Mouse (Mus musculus): ENCODE data around the gene Rabgap1l. TPM values are rescaled to one million over a fixed set of nuclear protein-coding genes. Genes with fewer than 3 reads are reported as not detected.
"Not testable (repeated sequence)": the region's sequence is repeated elsewhere in the genome, so short reads cannot be mapped to it uniquely, and the experiment has no call there.

Rabgap1l gene
- polyA plus RNA-seq, 1 experiment from 2014 or later, result 13.6 TPM

DNA sequence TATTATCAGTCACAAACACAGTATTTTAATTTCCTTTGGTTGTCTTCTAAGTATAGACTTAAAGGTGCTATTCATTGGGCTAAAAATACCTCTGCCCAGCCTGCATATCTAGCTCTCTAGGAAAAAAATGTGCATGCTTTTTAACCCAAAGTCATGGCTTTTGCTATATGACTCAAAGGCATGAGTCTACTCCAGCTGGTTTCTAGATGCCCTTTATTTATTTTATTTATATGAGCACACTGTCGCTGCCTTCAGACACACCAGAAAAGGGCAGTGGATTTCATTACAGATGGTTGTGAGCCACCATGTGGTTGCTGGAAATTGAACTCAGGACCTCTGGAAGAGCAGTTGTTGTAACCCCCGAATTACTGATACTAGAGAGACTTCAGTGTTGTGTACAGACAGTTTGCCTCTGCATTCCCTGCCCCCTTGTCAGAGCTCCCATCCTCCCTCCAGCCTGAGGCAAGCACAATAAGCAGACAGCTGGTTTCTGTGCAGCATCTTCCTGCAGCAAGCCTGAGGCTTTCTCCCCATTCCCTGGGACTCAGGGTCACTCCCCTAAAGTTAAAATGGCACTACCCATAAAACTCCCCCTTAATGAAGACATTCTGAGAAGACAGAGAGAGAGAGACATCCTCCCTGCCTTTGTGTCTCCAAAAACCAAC is 137.1 kb downstream of the Rabgap1l start:
- Histone ChIP-seq H3K27me3 (ENCODE audit: control insufficient read depth, insufficient read depth, low read length) (no peaks in the 10 kb centered on the region), H3K4me1 (ENCODE audit: control insufficient read depth, insufficient read depth, low read length) (no peaks in the 10 kb centered on the region), H3K27ac (replicated peaks; ENCODE audit: low read depth, low read length) (no peak overlapping the region), H3K4me2 (ENCODE audit: low read depth, low read length) (no peak overlapping the region), H3K9ac (replicated peaks; ENCODE audit: low read length) (no peak overlapping the region), H3K4me3 (ENCODE audit: low read depth, low read length) (no peak overlapping the region), H3K9me3 (replicated peaks; ENCODE audit: control insufficient read depth, low read length) (no peaks in the 10 kb centered on the region), H3K36me3 (replicated peaks; ENCODE audit: control insufficient read depth, insufficient read depth, low read depth, low read length) (no peaks in the 10 kb centered on the region)
- 52% methylated on average over 2 of the region's 2 CpGs for WGBS
- DNase-seq (ENCODE audit: low spot score) (no peak), ATAC-seq (replicated peaks; ENCODE audit: insufficient number of reproducible peaks, low FRiP score, low TSS enrichment, low read depth) (no peak)

DNA sequence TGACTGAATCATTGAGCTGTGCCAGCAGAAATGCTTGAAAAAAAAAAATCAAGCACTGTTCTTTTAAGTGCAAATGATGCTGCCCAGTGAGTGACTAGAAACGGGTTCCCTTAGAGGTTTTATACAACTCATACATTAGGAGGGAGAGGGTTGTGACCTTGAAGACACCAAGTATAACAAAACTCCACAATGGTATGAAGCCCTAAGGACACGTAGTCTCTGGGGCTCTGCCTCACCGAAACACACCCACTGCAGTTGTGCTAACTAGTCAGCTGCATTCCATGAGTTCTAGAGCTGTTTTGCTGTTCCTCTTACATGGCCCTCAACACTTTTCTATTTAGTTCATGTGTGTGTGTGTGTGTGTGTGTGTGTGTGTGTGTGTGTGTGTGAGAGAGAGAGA is 141.3 kb downstream of the Rabgap1l start:
- Histone ChIP-seq H3K4me2 (ENCODE audit: low read depth, low read length) (no peak overlapping the region), H3K9ac (replicated peaks; ENCODE audit: low read length) (no peak overlapping the region), H3K27ac (replicated peaks; ENCODE audit: low read depth, low read length) (no peak overlapping the region), H3K9me3 (replicated peaks; ENCODE audit: control insufficient read depth, low read length) (no peaks in the 10 kb centered on the region), H3K4me3 (ENCODE audit: low read depth, low read length) (no peak overlapping the region), H3K4me1 (ENCODE audit: control insufficient read depth, insufficient read depth, low read length) (no peaks in the 10 kb centered on the region), H3K27me3 (ENCODE audit: control insufficient read depth, insufficient read depth, low read length) (no peaks in the 10 kb centered on the region), H3K36me3 (replicated peaks; ENCODE audit: control insufficient read depth, insufficient read depth, low read depth, low read length) (no peaks in the 10 kb centered on the region)
- 25% methylated on average over 3 of the region's 3 CpGs for WGBS
- DNase-seq (ENCODE audit: low spot score) (no peak), ATAC-seq (replicated peaks; ENCODE audit: insufficient number of reproducible peaks, low FRiP score, low TSS enrichment, low read depth) (no peak)

DNA sequence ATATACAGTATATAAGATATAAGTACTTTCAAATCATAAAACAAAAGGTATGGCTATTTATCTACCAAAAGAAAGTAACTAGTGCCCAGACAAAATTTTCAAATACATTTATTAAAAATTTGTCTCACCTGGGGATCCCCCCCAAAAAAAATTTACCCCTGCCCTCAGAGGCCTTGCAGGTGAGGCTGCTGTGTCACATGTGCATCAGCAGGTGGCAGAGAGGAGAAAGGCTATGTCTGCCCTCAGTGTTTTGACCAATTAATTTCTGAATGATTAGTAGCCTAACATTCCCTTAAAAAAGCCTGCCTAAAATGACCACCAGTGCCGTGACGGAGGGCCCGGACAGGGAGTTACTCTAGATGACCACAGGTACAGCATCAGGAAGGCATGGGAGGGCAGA is 147.6 kb downstream of the Rabgap1l start:
- no peak overlapping the region for H3K27ac ChIP-seq (replicated peaks; ENCODE audit: low read depth, low read length)
- ATAC-seq (replicated peaks; ENCODE audit: insufficient number of reproducible peaks, low FRiP score, low TSS enrichment, low read depth), result no peak
- 90% methylated on average over 3 of the region's 3 CpGs for WGBS
- H3K9me3 ChIP-seq (replicated peaks; ENCODE audit: control insufficient read depth, low read length), result no peaks in the 10 kb centered on the region
- H3K4me2 ChIP-seq (ENCODE audit: low read depth, low read length), result no peak overlapping the region
- no peak for DNase-seq (ENCODE audit: low spot score)
- no peaks in the 10 kb centered on the region for H3K4me1 ChIP-seq (ENCODE audit: control insufficient read depth, insufficient read depth, low read length)
- H3K9ac ChIP-seq (replicated peaks; ENCODE audit: low read length), result no peak overlapping the region
- no peaks in the 10 kb centered on the region for H3K36me3 ChIP-seq (replicated peaks; ENCODE audit: control insufficient read depth, insufficient read depth, low read depth, low read length)
- H3K27me3 ChIP-seq (ENCODE audit: control insufficient read depth, insufficient read depth, low read length), result no peaks in the 10 kb centered on the region
- no peak overlapping the region for H3K4me3 ChIP-seq (ENCODE audit: low read depth, low read length)

DNA sequence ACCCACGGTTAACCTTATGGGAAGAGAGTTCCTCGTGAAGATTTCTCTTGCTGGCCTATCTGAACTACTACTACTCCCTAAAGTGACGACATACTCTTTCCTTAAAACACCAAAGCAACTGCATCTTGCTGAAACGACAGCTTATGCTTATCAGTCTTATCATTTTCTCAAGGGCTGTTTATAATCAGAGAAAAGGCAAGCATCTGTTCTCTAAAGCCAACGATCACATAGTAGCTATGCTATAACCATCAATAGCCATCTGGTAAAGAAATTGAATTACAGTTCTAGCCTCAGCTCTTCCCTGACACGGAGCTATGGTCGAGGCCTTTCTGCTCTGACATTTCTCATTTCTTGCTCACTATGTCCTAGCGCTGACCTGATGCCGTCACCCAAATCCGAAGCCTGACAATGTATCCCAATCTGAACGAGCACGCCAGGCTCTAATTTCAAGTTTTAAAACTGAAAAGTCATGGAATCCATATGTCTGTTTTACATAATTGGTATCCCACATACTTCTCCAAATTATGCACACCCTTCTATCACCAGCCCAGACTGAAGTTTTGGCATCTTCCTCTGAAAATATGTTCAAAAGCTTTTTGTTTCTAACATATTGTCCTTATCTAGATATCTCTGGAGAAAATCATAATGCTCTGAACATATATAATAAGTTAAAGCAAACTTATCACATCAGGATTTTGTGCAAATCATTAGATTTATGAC is 164.6 kb downstream of the Rabgap1l start:
- no peak overlapping the region for H3K9ac ChIP-seq (replicated peaks; ENCODE audit: low read length)
- no peaks in the 10 kb centered on the region for H3K9me3 ChIP-seq (replicated peaks; ENCODE audit: control insufficient read depth, low read length)
- no peak overlapping the region for H3K4me2 ChIP-seq (ENCODE audit: low read depth, low read length)
- ATAC-seq (replicated peaks; ENCODE audit: insufficient number of reproducible peaks, low FRiP score, low TSS enrichment, low read depth), result no peak
- H3K36me3 ChIP-seq (replicated peaks; ENCODE audit: control insufficient read depth, insufficient read depth, low read depth, low read length), result no peaks in the 10 kb centered on the region
- DNase-seq (ENCODE audit: low spot score), result no peak
- H3K27me3 ChIP-seq (ENCODE audit: control insufficient read depth, insufficient read depth, low read length), result no peaks in the 10 kb centered on the region
- no peak overlapping the region for H3K27ac ChIP-seq (replicated peaks; ENCODE audit: low read depth, low read length)
- no peak overlapping the region for H3K4me3 ChIP-seq (ENCODE audit: low read depth, low read length)
- no peaks in the 10 kb centered on the region for H3K4me1 ChIP-seq (ENCODE audit: control insufficient read depth, insufficient read depth, low read length)
- 85% methylated on average over 12 of the region's 12 CpGs for WGBS

DNA sequence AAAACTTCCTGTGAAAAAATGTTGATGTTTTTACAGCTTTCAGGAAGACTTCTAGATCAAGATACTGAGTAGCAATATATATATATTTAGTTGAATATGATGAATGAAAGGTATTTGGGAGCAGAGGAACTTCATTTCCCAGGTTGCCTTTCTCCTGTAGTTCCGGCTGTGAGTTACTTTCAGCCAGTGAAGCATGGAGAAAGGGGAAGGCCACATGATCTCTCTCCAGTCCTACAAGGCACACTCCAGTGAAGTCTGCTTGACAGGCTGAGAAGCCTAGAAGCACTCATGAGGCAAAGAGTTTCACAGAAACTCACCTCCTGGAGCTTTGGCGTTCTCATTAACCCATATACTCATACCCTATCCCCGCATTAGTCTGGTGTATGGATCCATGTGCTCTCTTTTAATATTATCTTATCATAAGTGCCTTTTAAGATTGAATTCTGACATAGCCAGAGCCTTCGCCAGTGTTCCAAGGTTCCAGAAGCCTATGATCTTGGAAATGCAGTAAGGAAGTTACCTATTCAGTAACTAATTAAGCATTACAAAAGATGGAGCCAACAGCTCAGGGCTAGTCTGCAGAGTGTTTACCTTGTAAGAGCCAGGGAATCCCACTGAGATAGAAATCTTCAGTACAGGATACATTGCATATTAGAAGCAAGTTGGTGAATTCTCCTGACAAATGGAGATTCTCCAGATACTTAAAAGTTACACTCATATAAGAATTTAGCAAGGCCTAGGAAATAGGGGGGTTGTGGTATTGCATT is 168.5 kb downstream of the Rabgap1l start:
- ATAC-seq (replicated peaks; ENCODE audit: insufficient number of reproducible peaks, low FRiP score, low TSS enrichment, low read depth); H3K4me1 ChIP-seq (ENCODE audit: control insufficient read depth, insufficient read depth, low read length); H3K4me3 ChIP-seq (ENCODE audit: low read depth, low read length); H3K27me3 ChIP-seq (ENCODE audit: control insufficient read depth, insufficient read depth, low read length); DNase-seq (ENCODE audit: low spot score); H3K27ac ChIP-seq (replicated peaks; ENCODE audit: low read depth, low read length); H3K9ac ChIP-seq (replicated peaks; ENCODE audit: low read length); H3K36me3 ChIP-seq (replicated peaks; ENCODE audit: control insufficient read depth, insufficient read depth, low read depth, low read length); H3K9me3 ChIP-seq (replicated peaks; ENCODE audit: control insufficient read depth, low read length); H3K4me2 ChIP-seq (ENCODE audit: low read depth, low read length): not testable (repeated sequence)
- WGBS, result 81% methylated on average over 4 of the region's 4 CpGs

DNA sequence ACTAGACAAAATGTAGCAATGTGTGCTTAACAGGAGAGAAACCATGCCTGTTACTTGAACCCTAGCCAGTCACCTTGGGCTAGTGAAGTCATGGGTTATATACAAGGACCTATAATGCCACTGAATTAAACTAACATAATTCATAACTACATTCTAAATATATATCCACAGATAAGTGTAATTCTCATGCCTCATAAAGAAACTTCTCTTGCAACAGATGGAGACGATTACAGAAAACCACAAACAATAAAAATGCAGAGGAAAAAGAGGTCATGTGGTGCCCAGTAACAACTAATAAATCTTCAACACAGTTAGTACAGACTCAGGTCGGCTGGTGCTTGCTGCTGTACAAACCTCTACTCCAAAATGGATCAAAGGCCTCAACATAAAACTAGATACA is 174.8 kb downstream of the Rabgap1l start:
- Histone ChIP-seq H3K27me3 (ENCODE audit: control insufficient read depth, insufficient read depth, low read length) (no peaks in the 10 kb centered on the region), H3K4me2 (ENCODE audit: low read depth, low read length) (no peak overlapping the region), H3K4me1 (ENCODE audit: control insufficient read depth, insufficient read depth, low read length) (no peaks in the 10 kb centered on the region), H3K9ac (replicated peaks; ENCODE audit: low read length) (no peak overlapping the region), H3K9me3 (replicated peaks; ENCODE audit: control insufficient read depth, low read length) (no peaks in the 10 kb centered on the region), H3K4me3 (ENCODE audit: low read depth, low read length) (no peak overlapping the region), H3K36me3 (replicated peaks; ENCODE audit: control insufficient read depth, insufficient read depth, low read depth, low read length) (no peaks in the 10 kb centered on the region), H3K27ac (replicated peaks; ENCODE audit: low read depth, low read length) (no peak overlapping the region)
- ATAC-seq (replicated peaks; ENCODE audit: insufficient number of reproducible peaks, low FRiP score, low TSS enrichment, low read depth), result no peak
- DNase-seq (ENCODE audit: low spot score), result no peak
- WGBS, result 54% methylated on average over 2 of the region's 2 CpGs

DNA sequence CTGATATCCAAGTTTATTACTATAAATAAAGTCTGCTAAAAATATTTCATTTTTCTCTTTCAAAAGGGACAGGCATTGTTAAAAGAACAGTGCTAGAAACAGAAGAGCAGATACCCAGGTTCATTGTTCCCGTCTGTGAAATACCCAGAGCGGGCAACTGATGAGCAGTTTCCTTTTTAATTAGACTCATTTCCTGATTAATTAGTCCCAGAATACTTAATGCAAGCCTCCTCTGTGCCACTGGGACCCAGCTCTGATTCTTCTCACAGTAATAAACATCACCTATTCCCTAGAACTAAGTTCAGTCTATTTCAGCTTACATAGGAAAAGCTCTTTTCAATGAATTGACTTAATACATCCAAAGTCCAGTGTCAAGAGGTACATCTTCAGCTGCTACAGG is 186.6 kb downstream of the Rabgap1l start:
- 47% methylated on average over 2 of the region's 2 CpGs for WGBS
- no peaks in the 10 kb centered on the region for H3K36me3 ChIP-seq (replicated peaks; ENCODE audit: control insufficient read depth, insufficient read depth, low read depth, low read length)
- H3K27ac ChIP-seq (replicated peaks; ENCODE audit: low read depth, low read length), result no peak overlapping the region
- no peaks in the 10 kb centered on the region for H3K27me3 ChIP-seq (ENCODE audit: control insufficient read depth, insufficient read depth, low read length)
- no peaks in the 10 kb centered on the region for H3K9me3 ChIP-seq (replicated peaks; ENCODE audit: control insufficient read depth, low read length)
- DNase-seq (ENCODE audit: low spot score) (no peak), ATAC-seq (replicated peaks; ENCODE audit: insufficient number of reproducible peaks, low FRiP score, low TSS enrichment, low read depth) (no peak)
- no peaks in the 10 kb centered on the region for H3K4me1 ChIP-seq (ENCODE audit: control insufficient read depth, insufficient read depth, low read length)
- no peak overlapping the region for H3K4me3 ChIP-seq (ENCODE audit: low read depth, low read length)
- H3K9ac ChIP-seq (replicated peaks; ENCODE audit: low read length), result no peak overlapping the region
- H3K4me2 ChIP-seq (ENCODE audit: low read depth, low read length), result no peak overlapping the region

DNA sequence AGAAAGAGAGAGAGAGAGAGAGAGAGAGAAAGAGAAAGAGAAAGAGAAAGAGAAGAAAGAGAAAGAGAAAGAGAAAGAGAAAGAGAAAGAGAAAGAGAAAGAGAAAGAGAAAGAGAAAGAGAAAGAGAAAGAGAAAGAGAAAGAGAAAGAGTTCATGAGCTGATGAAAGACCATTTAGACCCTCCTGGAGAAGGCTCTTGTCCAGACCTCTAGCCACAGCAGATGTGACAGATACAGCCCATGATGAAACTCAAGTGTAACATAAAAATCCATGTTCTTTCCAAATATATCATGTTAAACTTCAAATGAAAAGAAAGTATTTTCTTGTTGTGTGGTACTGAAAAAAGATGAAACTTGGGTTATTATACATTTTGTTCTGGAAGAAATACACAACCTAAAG is 189.7 kb downstream of the Rabgap1l start:
- H3K9ac ChIP-seq (replicated peaks; ENCODE audit: low read length); H3K36me3 ChIP-seq (replicated peaks; ENCODE audit: control insufficient read depth, insufficient read depth, low read depth, low read length); H3K27me3 ChIP-seq (ENCODE audit: control insufficient read depth, insufficient read depth, low read length); H3K4me2 ChIP-seq (ENCODE audit: low read depth, low read length); H3K4me3 ChIP-seq (ENCODE audit: low read depth, low read length); H3K27ac ChIP-seq (replicated peaks; ENCODE audit: low read depth, low read length); DNase-seq (ENCODE audit: low spot score); H3K4me1 ChIP-seq (ENCODE audit: control insufficient read depth, insufficient read depth, low read length); ATAC-seq (replicated peaks; ENCODE audit: insufficient number of reproducible peaks, low FRiP score, low TSS enrichment, low read depth); H3K9me3 ChIP-seq (replicated peaks; ENCODE audit: control insufficient read depth, low read length): not testable (repeated sequence)
